Mouse (Mus musculus) limb, embryonic 14.5 days (tissue): ENCODE measurements around the gene Sh3d19. TPM values are rescaled to one million over a fixed set of nuclear protein-coding genes. Genes with fewer than 3 reads are reported as not detected.

Experiments used
- ATAC-seq: fragments of 200-750 bp; cut with Nextera tagmentation; 2 replicates; pipeline ENCODE4 v1.8.0; 2017; ENCODE audit warnings: low read depth, moderate number of reproducible peaks, moderate TSS enrichment; ENCODE audit not compliant: low FRiP score
- DNase-seq: peaks from one replicate; pipeline ENCODE4 v3.0.0-alpha.2; 2015; ENCODE audit warnings: low spot score
- H3K27ac ChIP-seq: fragments of 300-500 bp; sonication (generic); replicated peaks from 2 replicates; pipeline ENCODE4 v1.5.1; 2014; ENCODE audit warnings: low read depth, mild to moderate bottlenecking, low read length, moderate library complexity, mixed read lengths
- H3K27me3 ChIP-seq: fragments of 300-500 bp; sonication (generic); 2 replicates; pipeline ENCODE4 v1.6.1; 2014; ENCODE audit warnings: low read length, mixed read lengths; ENCODE audit not compliant: control insufficient read depth, insufficient read depth
- H3K36me3 ChIP-seq: fragments of 300-500 bp; sonication (generic); 2 replicates; pipeline ENCODE4 v1.6.1; 2014; ENCODE audit warnings: mild to moderate bottlenecking, low read length, moderate library complexity, mixed read lengths; ENCODE audit not compliant: control insufficient read depth, insufficient read depth
- H3K4me1 ChIP-seq: fragments of 300-500 bp; sonication (generic); 2 replicates; pipeline ENCODE4 v1.6.1; 2014; ENCODE audit warnings: antibody characterized with exemption, low read length, mixed read lengths; ENCODE audit not compliant: control insufficient read depth, insufficient read depth
- H3K4me2 ChIP-seq: fragments of 300-500 bp; sonication (generic); replicated peaks from 2 replicates; pipeline ENCODE4 v1.6.1; 2014; ENCODE audit warnings: low read depth, mild to moderate bottlenecking, low read length, moderate library complexity; ENCODE audit not compliant: severe bottlenecking
- H3K4me3 ChIP-seq: fragments of 300-500 bp; sonication (generic); replicated peaks from 2 replicates; pipeline ENCODE4 v1.5.1; 2014; ENCODE audit warnings: low read length
- H3K9ac ChIP-seq: fragments of 300-500 bp; sonication (generic); 2 replicates; pipeline ENCODE4 v1.6.1; 2014; ENCODE audit warnings: mild to moderate bottlenecking, low read depth, low read length, moderate library complexity; ENCODE audit not compliant: severe bottlenecking
- H3K9me3 ChIP-seq: fragments of 300-500 bp; sonication (generic); 2 replicates; pipeline ENCODE4 v1.6.1; 2016; ENCODE audit warnings: low read length; ENCODE audit not compliant: control insufficient read depth
- POLR2A ChIP-seq: fragments of 200-500 bp; IDR thresholded peaks from 2 replicates; pipeline ENCODE4 v1.8.0; 2012; ENCODE audit warnings: inconsistent platforms, mild to moderate bottlenecking, moderate library complexity, borderline replicate concordance; ENCODE audit not compliant: insufficient read depth, insufficient read length; ENCODE audit errors: extremely low read depth
- WGBS: fragments of 180-500 bp; shearing (Covaris S2); extraction: QIAGEN DNeasy Blood & Tissue Kit; methylation state at CpG from one replicate; pipeline ENCODE4 v1.1.7; 2014; 5-methylcytosine and 5-hydroxymethylcytosine counted together
- polyA plus RNA-seq, 2 experiments: library from polyadenylated mRNA; depleted of rRNA in 1 of 2; stranded (reverse) in 1 of 2; unstranded in 1 of 2; fragments of >200 nt; fragmentation: Nextera tagmentation in 1 of 2; extraction: Ambion mirVana in 1 of 2; gene quantifications; 2 replicates each; pipeline versions ENCODE4 v1.2.1 to v1.2.3; 2012 to 2014

Gene Sh3d19
- polyA plus RNA-seq, 2 experiments = 29.2 to 33.8 TPM

- Histone ChIP-seq H3K4me1 (0 out of 2 replicates have a peak, but pooled peaks cover 2% of the 10 kb centered on the region), H3K4me3 (no peak overlapping the region), H3K9ac (no peak overlapping the region), H3K27ac (no peak overlapping the region), H3K9me3 (0 out of 2 replicates have a peak, but pooled peaks cover 3% of the 10 kb centered on the region), H3K36me3 (no peaks in the 10 kb centered on the region), H3K27me3 (no peaks in the 10 kb centered on the region), H3K4me2 (no peak overlapping the region)
- WGBS = 89% methylated on average over 4 of the region's 4 CpGs
- DNase-seq (no peak), ATAC-seq (no peak)
- no peak for TF ChIP-seq POLR2A
Observed at GRCm38 (mm10) chr3:85965479-85965878, 5.4 kb upstream of the Sh3d19 start.

GRCm38 (mm10) chr3:85969040-85969439 is 1.9 kb upstream of the Sh3d19 start:
- no peaks in the 10 kb centered on the region for H3K27me3 ChIP-seq
- no peak overlapping the region for H3K9ac ChIP-seq
- no peak for TF ChIP-seq POLR2A
- H3K4me2 ChIP-seq = no peak overlapping the region
- no peak overlapping the region for H3K27ac ChIP-seq
- DNase-seq (no peak), ATAC-seq (no peak)
- no peaks in the 10 kb centered on the region for H3K36me3 ChIP-seq
- H3K4me1 ChIP-seq = 0 out of 2 replicates have a peak, but pooled peaks cover 7% of the 10 kb centered on the region
- H3K9me3 ChIP-seq = no peaks in the 10 kb centered on the region
- no peak overlapping the region for H3K4me3 ChIP-seq
- 83% methylated on average over 8 of the region's 8 CpGs for WGBS

GRCm38 (mm10) chr3:85971599-85971975 is 678 bp downstream of the Sh3d19 start:
- no peaks in the 10 kb centered on the region for H3K9me3 ChIP-seq
- no peak for TF ChIP-seq POLR2A
- peak overlapping the region; percentile 33; the same call in 1 of the 2 replicates for H3K27ac ChIP-seq
- no peaks in the 10 kb centered on the region for H3K36me3 ChIP-seq
- DNase-seq (no peak), ATAC-seq (no peak)
- WGBS = under 1% methylated on average over 13 of the region's 13 CpGs
- H3K4me1 ChIP-seq = 0 out of 2 replicates have a peak, but pooled peaks cover 7% of the 10 kb centered on the region
- peak overlapping the region; percentile 84 for H3K4me2 ChIP-seq
- H3K27me3 ChIP-seq = no peaks in the 10 kb centered on the region
- H3K4me3 ChIP-seq = peak overlapping the region; percentile 80
- H3K9ac ChIP-seq = peak overlapping the region; percentile 86

- no peak overlapping the region for H3K4me3 ChIP-seq
- DNase-seq (no peak), ATAC-seq (no peak)
- no peak for TF ChIP-seq POLR2A
- WGBS = 86% methylated on average over 10 of the region's 10 CpGs
- no peaks in the 10 kb centered on the region for H3K27me3 ChIP-seq
- H3K9ac ChIP-seq = no peak overlapping the region
- H3K4me2 ChIP-seq = no peak overlapping the region
- H3K9me3 ChIP-seq = no peaks in the 10 kb centered on the region
- no peak overlapping the region for H3K27ac ChIP-seq
- H3K36me3 ChIP-seq = no peaks in the 10 kb centered on the region
- H3K4me1 ChIP-seq = 0 out of 2 replicates have a peak, but pooled peaks cover 7% of the 10 kb centered on the region
Observed at GRCm38 (mm10) chr3:85973376-85974140, 2.6 kb downstream of the Sh3d19 start.

- no peak overlapping the region for H3K27ac ChIP-seq
- H3K4me2 ChIP-seq = no peak overlapping the region
- no peak overlapping the region for H3K9ac ChIP-seq
- H3K4me3 ChIP-seq = no peak overlapping the region
- no peaks in the 10 kb centered on the region for H3K9me3 ChIP-seq
- no peak for TF ChIP-seq POLR2A
- WGBS = 61% methylated on average over 4 of the region's 4 CpGs
- DNase-seq (no peak), ATAC-seq (no peak)
- H3K4me1 ChIP-seq = 0 out of 2 replicates have a peak, but pooled peaks cover 7% of the 10 kb centered on the region
- no peaks in the 10 kb centered on the region for H3K27me3 ChIP-seq
- H3K36me3 ChIP-seq = no peaks in the 10 kb centered on the region
Observed at GRCm38 (mm10) chr3:85974451-85974850, 3.5 kb downstream of the Sh3d19 start.
